Mouse (Mus musculus): Measurements from ENCODE around the gene 2510009E07Rik.

Gene 2510009E07Rik

DNA sequence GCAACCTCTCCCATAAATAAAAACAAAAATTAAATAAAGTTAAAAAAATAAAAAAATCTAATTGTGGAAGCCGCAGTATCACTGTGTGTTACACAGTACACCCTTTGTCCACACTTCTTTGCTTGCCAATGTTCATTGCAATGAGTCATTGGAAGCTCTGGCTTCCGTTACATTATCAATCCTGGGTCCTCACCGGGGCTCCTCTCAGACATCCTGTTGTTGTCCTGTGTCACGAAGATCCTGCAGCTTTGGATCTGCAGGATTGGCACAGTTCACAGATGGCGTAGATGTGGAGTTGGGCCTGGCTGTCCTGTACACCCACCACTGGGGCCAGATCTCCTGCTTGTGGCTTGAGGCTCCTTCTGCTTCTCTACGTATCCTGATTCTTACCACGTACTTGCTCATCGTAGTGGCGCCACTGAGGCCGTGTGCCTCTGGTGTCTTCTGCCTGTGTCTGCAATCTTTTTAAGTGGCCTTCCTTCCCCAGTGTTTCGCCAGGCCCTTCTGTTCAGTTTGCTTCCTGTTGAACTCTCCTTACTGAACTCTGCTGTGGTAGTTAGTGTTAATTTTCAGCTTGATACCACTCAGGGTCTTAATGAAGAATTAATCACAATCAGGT lies 57.2 kb downstream of the 2510009E07Rik start:
- in situ Hi-C loops (cut with MboI; ENCODE audit: low sequenced_read_pairs) = no loop called here

- in situ Hi-C loops (cut with MboI; ENCODE audit: low sequenced_read_pairs) = no loop called here
Observed at GRCm38 (mm10) chr16:21636156-21636853, 58.2 kb downstream of the 2510009E07Rik start.

DNA sequence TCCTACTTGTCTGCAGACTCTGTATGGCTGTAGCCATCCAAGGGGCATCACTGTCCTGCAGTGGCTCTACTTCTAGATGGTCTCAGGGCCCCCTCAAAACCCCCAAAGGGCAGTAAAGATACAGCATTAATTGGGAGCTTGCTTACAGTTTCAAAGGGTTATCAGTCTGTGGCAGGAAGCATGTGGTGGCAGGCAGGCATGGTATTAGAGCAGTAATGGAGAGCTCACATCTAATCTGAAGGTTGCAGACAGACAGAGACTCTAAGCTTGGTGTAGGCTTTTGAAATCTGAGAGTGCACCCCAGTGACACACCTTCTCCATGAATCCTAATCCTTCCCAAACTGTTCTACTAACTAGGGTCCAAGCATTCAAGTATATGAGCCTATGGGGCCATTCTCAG lies 60.0 kb downstream of the 2510009E07Rik start:
- in situ Hi-C loops (cut with MboI; ENCODE audit: low sequenced_read_pairs) = no loop called here

- in situ Hi-C loops (cut with MboI; ENCODE audit: low sequenced_read_pairs) = no loop called here
Observed at GRCm38 (mm10) chr16:21631815-21632222, 62.6 kb downstream of the 2510009E07Rik start.

- in situ Hi-C loops (cut with MboI; ENCODE audit: low sequenced_read_pairs) = no loop called here
Observed at GRCm38 (mm10) chr16:21630614-21631013, 63.9 kb downstream of the 2510009E07Rik start.

DNA sequence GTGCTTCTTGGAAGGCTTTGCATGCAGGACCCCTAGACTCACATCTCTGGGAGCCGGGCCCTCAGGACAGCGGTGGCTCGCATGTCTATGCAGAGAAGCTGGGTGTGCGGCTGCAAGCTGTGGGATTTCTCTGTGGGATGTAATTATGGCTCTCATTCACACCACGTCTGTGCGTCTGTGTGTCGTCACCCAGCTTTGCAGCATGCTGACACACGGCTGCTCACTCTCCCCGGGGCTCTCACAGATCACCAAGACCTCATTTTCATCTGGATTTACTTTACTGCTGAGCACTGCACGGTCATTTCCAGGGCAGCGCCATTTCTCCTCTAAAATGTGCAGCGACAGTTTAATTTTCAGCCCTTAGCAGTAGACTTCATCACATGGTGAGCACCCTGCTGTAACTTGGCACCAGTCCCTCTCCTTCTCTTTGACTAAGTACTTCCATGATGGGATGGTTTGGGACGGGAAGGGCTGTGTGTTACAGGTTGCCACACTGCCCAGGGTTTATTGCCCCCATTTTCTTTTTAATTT lies 66.3 kb downstream of the 2510009E07Rik start:
- in situ Hi-C loops (cut with MboI; ENCODE audit: low sequenced_read_pairs) = no loop called here

GRCm38 (mm10) chr16:21627248-21627647 lies 67.2 kb downstream of the 2510009E07Rik start:
- in situ Hi-C loops (cut with MboI; ENCODE audit: low sequenced_read_pairs) = no loop called here

GRCm38 (mm10) chr16:21625784-21626634 lies 68.5 kb downstream of the 2510009E07Rik start:
- in situ Hi-C loops (cut with MboI; ENCODE audit: low sequenced_read_pairs) = no loop called here

GRCm38 (mm10) chr16:21620630-21621029 lies 73.8 kb downstream of the 2510009E07Rik start:
- in situ Hi-C loops (cut with MboI; ENCODE audit: low sequenced_read_pairs) = no loop called here

- in situ Hi-C loops (cut with MboI; ENCODE audit: low sequenced_read_pairs) = no loop called here
Observed at GRCm38 (mm10) chr16:21615802-21616201, 78.7 kb downstream of the 2510009E07Rik start.

GRCm38 (mm10) chr16:21610473-21610872 lies 84.0 kb downstream of the 2510009E07Rik start:
- in situ Hi-C loops (cut with MboI; ENCODE audit: low sequenced_read_pairs) = no loop called here

DNA sequence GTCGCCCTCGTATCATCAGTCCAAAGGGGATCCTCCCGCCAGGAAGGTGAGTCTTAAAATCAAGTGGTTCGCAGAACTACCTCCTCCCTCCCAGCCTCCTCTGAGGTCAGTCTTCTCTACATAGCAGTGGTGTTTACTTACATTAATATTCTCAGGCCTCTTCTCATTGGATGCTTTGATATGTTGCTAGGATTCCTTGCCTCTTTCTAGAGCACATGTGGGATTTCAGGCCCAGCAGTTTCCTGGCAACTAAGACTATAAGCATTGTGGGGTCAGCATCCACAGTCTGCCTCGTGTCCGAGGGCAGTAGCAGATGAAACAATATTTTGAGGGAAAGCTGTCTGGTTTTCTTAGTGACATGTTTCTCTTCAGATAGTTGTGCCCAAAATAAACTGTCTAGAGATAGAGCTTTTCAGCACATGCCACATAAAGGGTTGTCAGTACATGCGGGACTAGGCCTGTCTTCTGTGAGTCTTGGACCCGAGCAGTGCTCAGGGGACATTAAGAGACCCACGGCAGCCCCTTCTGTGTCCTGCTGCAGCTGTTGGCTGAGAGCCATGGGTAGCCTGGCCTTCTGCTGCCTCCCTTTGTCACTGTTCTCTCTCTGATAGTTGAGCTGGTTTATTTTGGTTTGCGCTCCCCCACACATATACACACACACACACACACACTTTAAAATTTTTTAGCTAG lies 86.1 kb downstream of the 2510009E07Rik start:
- in situ Hi-C loops (cut with MboI; ENCODE audit: low sequenced_read_pairs) = no loop called here

- in situ Hi-C loops (cut with MboI; ENCODE audit: low sequenced_read_pairs) = no loop called here
Observed at GRCm38 (mm10) chr16:21607651-21608040, 86.8 kb downstream of the 2510009E07Rik start.

- in situ Hi-C loops (cut with MboI; ENCODE audit: low sequenced_read_pairs) = no loop called here
Observed at GRCm38 (mm10) chr16:21607021-21607650, 87.3 kb downstream of the 2510009E07Rik start.

DNA sequence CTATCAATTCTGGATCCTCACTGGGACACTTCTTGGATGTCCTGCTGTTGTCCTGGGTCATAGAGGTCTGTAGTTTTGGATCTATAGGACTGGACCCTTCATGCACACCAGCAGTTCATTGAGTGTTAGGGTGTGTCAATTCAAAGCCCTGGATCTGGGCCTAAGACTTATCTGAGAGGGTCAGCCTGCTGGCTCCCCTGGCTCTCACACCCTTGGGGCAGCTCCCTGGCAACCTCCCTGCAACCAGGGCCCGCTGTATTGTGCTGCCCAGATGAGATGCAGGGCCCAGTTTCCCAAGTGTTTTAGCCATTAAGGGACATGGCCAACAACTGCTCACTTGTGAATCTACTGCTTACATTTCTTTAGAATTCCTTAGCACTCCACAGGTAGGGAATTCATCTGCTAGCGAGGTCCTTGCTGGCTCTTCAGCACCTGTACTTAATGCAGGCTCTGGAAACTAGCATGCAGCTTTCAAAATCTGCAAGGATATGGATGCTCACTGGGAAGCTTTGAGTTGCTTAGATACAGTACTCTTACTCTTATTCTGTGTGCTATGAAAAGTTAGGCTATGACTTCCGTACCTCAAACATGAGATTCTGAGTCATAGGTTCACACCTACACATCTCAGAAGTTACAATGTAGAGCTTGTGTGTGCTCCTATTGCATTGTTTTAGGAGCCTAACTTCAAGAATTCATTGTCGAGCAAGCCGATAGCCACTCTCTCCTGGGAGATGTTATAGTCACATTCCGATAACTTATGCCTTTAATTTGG lies 88.0 kb downstream of the 2510009E07Rik start:
- in situ Hi-C loops (cut with MboI; ENCODE audit: low sequenced_read_pairs) = no loop called here

- in situ Hi-C loops (cut with MboI; ENCODE audit: low sequenced_read_pairs) = no loop called here
Observed at GRCm38 (mm10) chr16:21604354-21604753, 90.1 kb downstream of the 2510009E07Rik start.

Measured in CH12F3 (cell line).